Mouse (Mus musculus) heart, postnatal 0 days (tissue): Measurements from ENCODE around the gene Stra6l. TPM values are rescaled to one million over a fixed set of nuclear protein-coding genes. Genes with fewer than 3 reads are reported as not detected.

Experiments
- ATAC-seq: fragments of 200-750 bp; cut with Nextera tagmentation; 2 replicates; pipeline ENCODE4 v1.8.0; 2017; ENCODE audit warnings: low read depth, moderate number of reproducible peaks, moderate library complexity; ENCODE audit not compliant: insufficient read depth
- DNase-seq: peaks from one replicate; pipeline ENCODE4 v3.0.0-alpha.2; 2016; ENCODE audit warnings: low spot score
- H3K27ac ChIP-seq: fragments of 300-500 bp; sonication (generic); 2 replicates; pipeline ENCODE4 v1.5.1; 2014; ENCODE audit warnings: low read depth, mild to moderate bottlenecking
- H3K27me3 ChIP-seq: fragments of 300-500 bp; sonication (generic); 2 replicates; pipeline ENCODE4 v1.6.1; 2014; ENCODE audit warnings: low read length, mixed read lengths; ENCODE audit not compliant: control insufficient read depth, insufficient read depth
- H3K36me3 ChIP-seq: fragments of 300-500 bp; sonication (generic); replicated peaks from 2 replicates; pipeline ENCODE4 v1.6.1; 2014; ENCODE audit warnings: low read length, mixed read lengths; ENCODE audit not compliant: control insufficient read depth, insufficient read depth
- H3K4me1 ChIP-seq: fragments of 300-500 bp; sonication (generic); 2 replicates; pipeline ENCODE4 v1.6.1; 2014; ENCODE audit warnings: antibody characterized with exemption; ENCODE audit not compliant: control insufficient read depth, insufficient read depth
- H3K4me2 ChIP-seq: fragments of 300-500 bp; sonication (generic); 2 replicates; pipeline ENCODE4 v1.6.1; 2014; ENCODE audit warnings: low read depth, mild to moderate bottlenecking, low read length, moderate library complexity
- H3K4me3 ChIP-seq: fragments of 300-500 bp; sonication (generic); 2 replicates; pipeline ENCODE4 v1.5.1; 2014; ENCODE audit warnings: low read depth, low read length
- H3K9ac ChIP-seq: fragments of 300-500 bp; sonication (generic); replicated peaks from 2 replicates; pipeline ENCODE4 v1.6.1; 2014; ENCODE audit warnings: low read depth, low read length, mixed read lengths
- H3K9me3 ChIP-seq: fragments of 300-500 bp; sonication (generic); replicated peaks from 2 replicates; pipeline ENCODE4 v1.6.1; 2016; ENCODE audit warnings: low read length; ENCODE audit not compliant: control insufficient read depth
- CTCF ChIP-seq: IDR thresholded peaks from 2 replicates; pipeline ENCODE4 v1.5.1; 2016; ENCODE audit warnings: antibody characterized with exemption, control low read depth, low read depth
- EP300 ChIP-seq: IDR thresholded peaks from 2 replicates; pipeline ENCODE4 v1.6.1; 2016; ENCODE audit warnings: antibody characterized with exemption, low read depth
- WGBS: fragments of 180-500 bp; shearing (Covaris S2); extraction: QIAGEN DNeasy Blood & Tissue Kit; methylation state at CpG from one replicate; pipeline ENCODE4 v1.1.7; 2014; 5-methylcytosine and 5-hydroxymethylcytosine counted together
- polyA plus RNA-seq: library from polyadenylated mRNA; unstranded; fragments of >200 nt; fragmentation: Nextera tagmentation; extraction: Ambion mirVana; gene quantifications from 2 replicates; pipeline ENCODE4 v1.2.1, GENCODE M21; 2015
- total RNA-seq: library from RNA; depleted of rRNA; stranded (reverse); fragments of >200 nt; gene quantifications from 2 replicates; pipeline ENCODE4 v1.2.3, GENCODE M21; 2014; ENCODE audit warnings: low replicate concordance

The Stra6l gene
- total and polyA plus RNA-seq, 2 experiments from 2014 or later = 0.12 TPM; not detected in 1

DNA sequence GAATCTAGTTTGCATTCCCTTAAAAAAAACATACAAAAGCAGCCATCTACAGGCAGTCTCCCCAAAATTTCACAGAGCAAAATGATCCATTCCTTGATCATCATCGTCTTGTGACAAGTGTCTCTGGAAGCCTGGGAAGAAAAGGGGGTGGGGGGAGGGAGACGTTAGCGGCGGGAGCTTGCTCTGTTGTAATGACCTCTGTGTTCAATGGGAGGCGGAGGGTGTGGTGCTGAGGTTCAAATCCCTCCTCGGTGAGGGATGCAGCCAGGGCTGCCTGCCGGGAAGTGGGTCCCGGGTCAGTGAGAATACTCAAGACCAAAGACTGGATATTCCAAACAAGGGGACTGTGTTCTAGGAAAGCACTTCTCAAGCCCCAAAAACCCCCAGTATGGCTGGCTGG, 37.2 kb upstream of the Stra6l start:
- no peaks in the 10 kb centered on the region for H3K36me3 ChIP-seq
- no peaks in the 10 kb centered on the region for H3K27me3 ChIP-seq
- ATAC-seq (no peak), DNase-seq (no peak)
- H3K9me3 ChIP-seq = no peaks in the 10 kb centered on the region
- TF ChIP-seq CTCF = no peak
- no peak for TF ChIP-seq EP300
- no peak overlapping the region for H3K27ac ChIP-seq
- no peaks in the 10 kb centered on the region for H3K4me1 ChIP-seq
- whole genome bisulfite sequencing = 45% methylated on average over 8 of the region's 8 CpGs
- H3K4me3 ChIP-seq = no peak overlapping the region
- H3K9ac ChIP-seq = no peak overlapping the region
- H3K4me2 ChIP-seq = no peak overlapping the region

DNA sequence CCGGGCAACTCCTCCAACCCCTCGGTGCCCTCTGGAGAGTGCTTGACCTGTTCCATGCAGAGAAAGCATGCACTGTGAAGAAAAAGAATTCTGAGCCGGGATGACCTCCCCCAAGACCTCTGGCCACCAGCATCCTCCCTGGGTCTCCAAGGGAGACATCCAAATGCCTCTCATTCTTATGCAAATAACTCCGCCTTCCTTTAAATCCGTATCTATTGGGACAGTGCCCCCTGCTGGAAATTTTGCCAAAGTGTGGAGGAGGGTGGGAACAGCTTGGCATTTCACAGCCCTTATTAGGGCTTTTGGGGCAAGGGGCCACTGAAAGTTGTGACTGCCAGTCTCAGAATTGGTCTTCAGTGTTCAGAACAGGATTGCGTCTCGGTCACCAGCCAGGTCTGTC, 32.9 kb upstream of the Stra6l start:
- WGBS = 36% methylated on average over 7 of the region's 7 CpGs
- Histone ChIP-seq H3K4me2 (no peak overlapping the region), H3K9ac (no peak overlapping the region), H3K36me3 (no peaks in the 10 kb centered on the region), H3K27me3 (no peaks in the 10 kb centered on the region), H3K4me3 (no peak overlapping the region), H3K9me3 (no peaks in the 10 kb centered on the region), H3K27ac (no peak overlapping the region), H3K4me1 (peaks cover 10% of the 10 kb centered on the region)
- DNase-seq (peak; percentile 62), ATAC-seq (no peak)
- TF ChIP-seq EP300 = no peak
- TF ChIP-seq CTCF = peak; percentile 69

DNA sequence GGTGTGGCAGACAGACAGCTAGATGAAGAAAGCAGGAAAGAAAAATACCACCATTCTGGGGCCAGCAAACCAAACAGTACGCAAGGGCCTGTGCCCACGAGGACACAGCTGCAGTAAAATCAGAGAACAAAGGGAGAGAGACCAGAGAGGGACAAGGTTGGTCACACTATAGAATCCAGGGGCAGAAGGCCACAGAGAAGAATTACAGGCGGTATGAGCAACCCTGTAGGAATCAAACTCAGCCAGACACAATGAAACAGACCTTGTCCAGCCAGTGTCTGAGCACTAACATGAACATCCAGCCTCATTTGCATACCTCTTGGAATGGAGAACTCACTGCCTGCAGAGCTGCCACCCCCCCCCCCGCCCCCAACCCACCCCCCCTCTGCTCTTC, 29.7 kb upstream of the Stra6l start:
- 0 out of 2 replicates have a peak overlapping the region, but pooled peaks have one; percentile 29 for H3K4me3 ChIP-seq
- WGBS = 15% methylated on average over 3 of the region's 4 CpGs
- peaks cover 19% of the 10 kb centered on the region for H3K4me1 ChIP-seq
- no peaks in the 10 kb centered on the region for H3K36me3 ChIP-seq
- H3K27ac ChIP-seq = peak overlapping the region; percentile 99
- H3K4me2 ChIP-seq = peak overlapping the region; percentile 64
- DNase-seq (no peak), ATAC-seq (no peak)
- H3K27me3 ChIP-seq = peaks cover 7% of the 10 kb centered on the region; the same call in 1 of the 2 replicates
- TF ChIP-seq CTCF (no peak), EP300 (no peak)
- no peaks in the 10 kb centered on the region for H3K9me3 ChIP-seq
- H3K9ac ChIP-seq = no peak overlapping the region

- Histone ChIP-seq H3K4me2 (peak overlapping the region; percentile 64), H3K9me3 (no peaks in the 10 kb centered on the region), H3K4me3 (peak overlapping the region; percentile 29), H3K27ac (peak overlapping the region; percentile 99), H3K27me3 (peaks cover 7% of the 10 kb centered on the region), H3K36me3 (no peaks in the 10 kb centered on the region), H3K9ac (peak overlapping the region; percentile 55; the same call in 1 of the 2 replicates), H3K4me1 (peaks cover 19% of the 10 kb centered on the region)
- TF ChIP-seq CTCF = no peak
- peak; percentile 60; the same call in 1 of the 2 replicates for TF ChIP-seq EP300
- WGBS = under 1% methylated on average over 17 of the region's 17 CpGs
- ATAC-seq (peak; percentile 89), DNase-seq (peak; percentile 94)
Measured at GRCm38 (mm10) chr4:45819208-45819931, 29.1 kb upstream of the Stra6l start.

DNA sequence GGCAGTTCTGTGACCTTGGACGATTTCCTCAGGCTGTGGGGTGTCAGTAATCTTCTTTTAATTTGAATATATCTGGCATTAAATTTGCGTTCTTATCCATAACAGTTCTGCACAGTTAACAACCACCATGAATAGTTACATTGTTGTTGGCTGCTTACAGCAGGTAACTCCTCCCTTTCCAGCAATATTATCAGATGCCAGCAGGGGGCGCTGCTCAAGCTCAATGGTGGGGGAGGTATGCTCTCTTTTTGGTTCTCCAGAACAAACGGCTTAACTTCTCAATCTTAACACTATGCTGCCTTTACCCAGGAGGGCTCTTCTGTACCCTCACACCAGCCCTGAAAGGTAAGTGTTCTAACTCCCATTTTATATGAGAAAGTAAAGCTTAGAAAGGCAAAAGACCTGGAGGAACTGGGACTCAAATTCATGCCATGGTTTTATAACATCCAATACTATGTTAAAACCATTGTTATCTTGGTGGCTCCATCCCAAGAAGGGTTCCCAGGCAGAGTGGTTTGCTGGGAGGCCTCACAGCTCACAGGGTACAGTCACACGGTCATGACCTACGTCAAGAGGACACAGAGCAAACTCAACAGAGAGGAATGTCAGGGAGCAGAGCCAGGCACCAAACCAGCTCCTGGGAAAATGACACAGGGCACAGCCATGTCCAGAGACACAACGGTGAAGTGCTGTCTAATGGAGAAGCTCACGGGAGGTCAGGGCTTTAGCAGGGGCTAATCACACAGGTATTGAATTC, 28.2 kb upstream of the Stra6l start:
- H3K9me3 ChIP-seq = no peaks in the 10 kb centered on the region
- no peak overlapping the region; the same call in 1 of the 2 replicates for H3K9ac ChIP-seq
- TF ChIP-seq CTCF (peak; percentile 81), EP300 (peak; percentile 49; the same call in 1 of the 2 replicates)
- DNase-seq (peak; percentile 95), ATAC-seq (peak; percentile 88)
- 16% methylated on average over 8 of the region's 8 CpGs for WGBS
- H3K4me2 ChIP-seq = peak overlapping the region; percentile 64
- H3K4me3 ChIP-seq = no peak overlapping the region
- no peaks in the 10 kb centered on the region for H3K36me3 ChIP-seq
- peaks cover 13% of the 10 kb centered on the region for H3K27me3 ChIP-seq
- peak overlapping the region; percentile 99 for H3K27ac ChIP-seq
- H3K4me1 ChIP-seq = peaks cover 19% of the 10 kb centered on the region
